Mouse (Mus musculus) skeletal muscle tissue, adult 2 months (tissue): ENCODE data around the gene Txlng.

Experiments used
- DNase-seq: peaks from one replicate; pipeline ENCODE4 v3.0.0-alpha.2; 2012; ENCODE audit warnings: low read depth, low spot score

Gene Txlng

DNA sequence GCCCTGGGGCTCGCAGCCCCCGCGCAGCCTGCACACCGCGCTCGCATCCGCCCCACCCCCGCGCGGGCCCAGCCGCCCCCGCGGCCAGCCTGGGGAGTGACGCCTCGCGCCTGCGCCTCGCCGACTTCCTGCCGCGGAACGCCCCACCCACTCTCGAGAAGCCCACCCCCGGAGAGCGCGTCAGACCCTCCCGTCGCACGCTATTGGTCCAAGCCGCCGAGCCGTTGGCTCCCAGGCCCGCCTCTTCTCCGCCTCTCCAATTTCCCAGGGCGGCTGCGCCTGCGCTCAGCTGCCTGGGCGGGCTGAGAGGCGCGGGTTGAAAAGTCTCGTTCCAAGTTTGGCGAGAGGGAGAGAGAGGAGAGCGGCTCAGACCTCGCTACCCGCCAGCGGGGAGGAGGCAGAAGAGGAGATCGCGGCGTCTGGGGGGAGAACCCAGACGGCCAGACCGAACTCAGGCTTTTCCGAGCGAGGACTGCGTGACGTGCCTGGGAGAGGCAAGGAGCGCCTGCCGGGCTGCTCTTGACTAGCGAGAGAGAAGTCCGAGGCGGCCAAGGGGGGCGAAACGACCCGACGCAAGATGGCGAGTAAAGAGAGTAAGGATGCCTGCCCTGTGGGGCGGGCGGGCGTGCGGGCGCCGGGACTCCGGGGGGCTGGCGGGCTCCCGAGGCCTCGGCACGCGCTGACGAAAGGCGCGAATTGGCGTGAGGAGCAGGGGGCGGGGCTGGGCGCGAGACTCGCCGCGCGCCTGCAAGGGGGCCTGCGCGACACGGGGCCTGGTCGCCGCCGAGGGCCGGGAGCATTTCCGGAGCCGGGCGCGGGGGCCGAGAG, 68.9 kb downstream of the Txlng start, which contains the start of gene Rbbp7:
Gene Rbbp7, plus strand, starts transcription at position 288 of the 828 bp plus-strand sequence.
- DNase-seq: peak; percentile 93

DNA sequence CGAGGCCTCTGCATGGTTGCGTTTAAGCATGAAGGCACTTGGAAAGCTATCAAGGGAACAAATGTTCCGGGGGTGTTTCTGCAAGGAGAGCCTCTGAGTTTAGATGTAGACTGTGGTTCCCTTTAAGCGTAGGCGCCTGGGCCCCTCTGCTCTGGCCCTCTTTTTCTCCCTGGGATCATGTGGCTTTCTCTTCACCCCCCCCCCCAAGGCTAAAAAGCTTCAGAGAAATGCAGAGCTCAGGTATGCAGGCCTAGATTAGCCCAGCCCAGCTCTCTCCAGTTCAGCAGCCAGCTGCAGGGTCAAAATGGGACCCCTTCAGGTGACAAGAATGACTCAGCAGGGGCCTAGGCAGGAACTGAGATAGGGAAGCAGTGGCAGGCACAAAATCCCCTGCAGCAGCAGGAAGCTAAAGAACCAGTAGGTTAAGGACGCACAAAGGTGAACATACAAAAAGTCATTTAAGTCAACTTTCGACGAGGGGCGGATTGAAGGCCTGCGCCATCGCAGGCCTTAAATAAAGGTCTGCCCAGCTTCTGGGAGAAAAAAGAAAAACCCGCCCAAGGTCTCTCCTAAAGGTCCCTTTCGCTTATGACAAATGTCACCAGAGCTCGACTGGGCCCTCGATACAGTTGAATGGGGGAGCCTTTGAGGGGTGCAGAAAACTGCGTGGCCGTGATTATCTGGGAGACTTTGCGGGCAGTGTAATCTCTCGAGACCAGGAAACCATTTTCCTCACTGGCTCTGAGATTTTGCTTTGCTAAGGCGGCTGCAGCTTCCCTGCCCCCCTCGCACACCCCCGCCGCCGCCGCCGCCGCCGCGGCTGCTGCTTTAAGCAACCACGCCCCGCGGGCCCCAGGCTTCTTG, 69.8 kb downstream of the Txlng start:
- DNase-seq: no peak

DNA sequence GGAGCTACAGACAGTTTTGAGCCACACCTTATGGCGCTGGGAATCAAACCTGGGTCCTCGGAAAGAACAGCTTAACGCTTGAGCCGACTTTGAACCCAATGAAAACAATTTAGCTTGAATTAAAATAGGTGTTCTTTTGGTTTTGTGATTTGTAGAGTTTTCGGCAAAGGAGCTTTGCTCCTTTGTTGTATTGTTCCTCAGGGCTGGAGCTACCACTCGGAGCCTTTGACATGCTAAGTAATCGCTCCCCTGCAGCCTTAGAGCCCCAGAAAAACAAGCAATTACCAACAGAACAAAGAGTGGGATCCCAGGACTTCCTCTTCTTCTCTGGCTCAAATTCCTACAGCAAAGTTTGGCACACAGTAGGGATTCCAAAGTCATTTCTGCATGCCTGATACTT, 73.2 kb downstream of the Txlng start:
- DNase-seq: no peak

DNA sequence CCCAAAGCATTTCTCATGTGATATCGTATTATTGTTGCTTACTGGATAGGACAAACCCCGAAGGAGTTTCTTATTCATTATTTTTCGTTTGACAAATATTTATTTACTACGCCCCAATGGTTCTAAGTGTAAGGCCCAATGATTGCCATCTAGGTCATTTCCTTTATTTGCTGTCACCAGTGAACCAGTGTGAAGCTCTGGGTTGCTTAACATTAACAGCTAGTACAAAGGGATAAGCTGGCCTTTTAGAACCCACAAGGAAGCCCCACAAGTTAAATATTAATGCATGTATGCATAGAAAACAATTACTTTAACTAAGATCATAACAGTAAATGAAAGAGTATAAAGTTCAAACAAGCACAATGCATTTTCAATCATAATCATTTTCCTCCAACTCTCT, 74.9 kb downstream of the Txlng start:
- no peak for DNase-seq

DNA sequence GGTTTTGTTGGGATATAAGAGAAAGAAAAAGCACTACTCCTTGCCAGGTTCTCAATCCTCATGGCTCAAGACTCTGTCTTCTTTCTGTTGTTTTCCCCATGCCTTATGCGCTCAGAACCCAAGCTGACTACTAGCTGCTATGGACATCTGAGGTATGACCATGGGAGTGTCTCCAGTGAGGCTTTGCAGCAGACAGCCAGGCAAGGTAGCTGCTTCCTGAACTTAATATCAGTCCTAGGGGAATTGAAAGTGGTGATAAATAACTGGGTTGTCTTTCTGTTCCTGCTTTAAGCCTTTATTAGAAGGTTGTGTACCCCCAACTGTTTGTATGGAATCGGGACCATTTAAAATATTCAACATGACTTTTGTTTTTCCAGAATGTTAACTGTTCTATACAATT, 76.8 kb downstream of the Txlng start:
- DNase-seq: no peak

DNA sequence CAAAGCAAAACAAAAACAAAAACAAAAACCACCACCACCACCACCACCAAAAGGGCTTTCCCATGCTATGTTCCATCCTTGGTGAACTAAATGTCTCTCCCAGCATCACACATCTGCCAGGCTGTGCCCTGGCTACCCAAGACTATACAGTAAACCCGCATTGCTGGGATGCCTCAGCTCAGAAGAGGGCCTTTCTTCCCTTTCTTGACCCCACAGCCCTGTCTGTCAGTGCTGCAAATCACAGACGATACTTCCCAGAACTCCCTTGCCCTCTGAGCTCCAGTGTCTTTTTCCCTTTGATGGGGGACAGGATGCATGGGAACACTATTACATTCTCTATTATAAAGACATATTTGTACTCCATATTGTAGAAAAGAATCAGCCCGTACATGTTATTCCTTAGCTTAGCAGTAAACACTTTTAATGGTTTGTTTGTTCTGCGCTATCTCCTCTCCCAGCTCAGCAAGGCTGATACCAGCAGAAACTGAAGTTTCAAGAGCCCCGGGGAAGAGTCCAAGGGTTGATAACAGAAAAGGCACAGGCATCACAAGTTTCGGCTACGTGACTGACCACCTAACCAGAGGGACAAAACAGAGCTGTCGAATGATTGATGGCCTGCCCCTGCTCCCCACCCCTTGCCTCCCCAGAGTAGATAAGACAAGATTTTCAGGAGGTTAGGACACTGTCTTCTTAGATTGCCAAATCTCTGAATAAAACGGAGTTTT, 80.4 kb downstream of the Txlng start:
- no peak for DNase-seq

DNA sequence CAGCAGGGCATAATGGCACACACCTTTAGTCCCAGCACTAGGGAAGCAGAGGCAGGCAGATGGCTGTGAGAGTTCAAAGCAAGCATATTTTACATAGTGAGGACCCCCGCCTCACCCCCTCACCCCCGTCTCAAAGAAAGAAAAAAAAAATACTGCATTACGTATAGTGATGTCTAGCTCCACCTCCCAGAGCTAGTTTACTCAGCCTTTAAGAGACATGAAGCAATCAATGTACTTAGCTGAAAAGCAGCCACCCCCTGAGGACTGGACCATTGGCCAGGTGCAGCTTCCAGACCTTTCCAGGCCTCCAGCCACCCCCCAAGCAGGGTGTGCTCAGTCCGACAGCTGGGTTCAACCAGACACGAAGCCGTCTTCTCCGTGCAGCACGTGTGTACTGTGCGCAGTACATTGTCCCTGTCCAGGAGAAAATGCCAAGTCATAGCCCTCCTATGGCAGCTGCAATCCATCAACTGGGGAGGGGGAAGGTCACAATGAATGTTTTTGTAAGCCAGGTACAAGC, 93.1 kb downstream of the Txlng start:
- DNase-seq: no peak

DNA sequence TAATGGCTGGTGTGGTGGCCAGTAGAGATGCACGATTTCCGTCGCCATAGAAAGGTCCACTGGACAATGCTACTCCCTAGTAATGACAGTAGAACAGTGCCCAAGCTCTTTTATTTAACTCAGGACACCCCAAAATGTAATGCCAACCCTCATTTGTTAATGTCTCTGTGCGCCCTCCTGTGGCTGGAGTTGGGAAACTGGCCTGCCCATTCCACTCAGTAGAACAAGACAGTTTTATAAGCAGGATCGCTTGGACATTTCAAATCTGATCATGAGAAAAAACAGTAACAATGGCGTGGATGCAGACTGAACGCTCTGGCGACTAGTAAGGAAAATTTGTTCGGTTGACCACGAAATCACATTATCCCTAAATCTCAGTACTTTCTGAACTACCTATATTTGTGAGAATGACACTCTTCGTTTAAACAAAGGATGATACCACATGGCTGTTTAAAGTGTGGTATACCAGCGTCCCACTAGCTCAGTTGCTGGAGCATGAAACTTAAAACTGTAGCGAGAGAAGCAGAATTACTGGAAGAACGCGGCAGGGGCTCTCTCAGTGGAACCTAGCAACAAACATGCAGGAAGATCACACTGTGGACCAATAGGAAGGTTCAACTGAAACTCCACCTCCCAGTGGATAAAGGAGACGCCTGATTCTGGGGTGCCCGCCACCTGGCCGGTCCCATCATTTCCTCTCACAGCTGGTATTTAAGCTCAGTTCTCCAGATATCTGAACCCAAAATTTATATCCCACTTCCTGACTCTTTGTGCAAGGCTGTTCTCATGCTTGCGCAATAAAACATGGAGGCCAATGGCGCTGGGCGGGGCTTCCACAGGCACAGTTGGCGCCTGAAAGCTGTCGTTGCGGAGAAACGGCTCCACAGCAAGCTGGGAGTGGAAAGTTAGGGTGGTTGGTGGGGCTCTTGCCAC, 94.0 kb downstream of the Txlng start:
- peak; percentile 40 for DNase-seq

DNA sequence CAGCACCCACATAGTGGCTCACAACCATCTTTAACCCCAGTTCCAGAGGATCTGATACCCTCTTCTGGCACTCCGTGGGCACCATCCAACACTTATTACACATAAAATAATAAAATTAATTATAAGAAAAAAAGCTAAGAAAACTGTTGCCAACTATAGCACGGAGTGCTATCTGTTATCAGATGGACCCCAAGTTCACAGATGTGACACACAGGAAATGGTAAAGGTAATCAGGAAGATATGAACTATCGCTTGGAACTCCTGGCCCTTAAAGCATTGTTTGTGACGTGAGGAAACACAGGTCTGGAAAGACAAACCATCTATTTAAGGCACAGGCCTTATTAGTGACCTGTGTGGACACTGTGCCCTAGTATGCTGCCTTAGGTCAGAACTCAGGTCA, 99.2 kb downstream of the Txlng start:
- no peak for DNase-seq
